Mouse (Mus musculus) erythroblast, embryonic 14.5 days (primary cell): ENCODE data around the gene Myocos. TPM values are rescaled to one million over a fixed set of nuclear protein-coding genes. Genes with fewer than 3 reads are reported as not detected.

ENCODE experiments used
- H3K27me3 ChIP-seq: 2 replicates; pipeline ENCODE4 v1.6.1; 2012; ENCODE audit warnings: inconsistent platforms; ENCODE audit not compliant: control insufficient read depth
- H3K36me3 ChIP-seq: 2 replicates; pipeline ENCODE4 v1.6.1; 2012; ENCODE audit warnings: mild to moderate bottlenecking, inconsistent platforms; ENCODE audit not compliant: control insufficient read depth
- H3K4me1 ChIP-seq: 2 replicates; pipeline ENCODE4 v1.6.1; 2012; ENCODE audit warnings: inconsistent platforms; ENCODE audit not compliant: control insufficient read depth
- H3K4me3 ChIP-seq: replicated peaks from 2 replicates; pipeline ENCODE3; 2012; ENCODE audit warnings: moderate library complexity, mild to moderate bottlenecking, inconsistent platforms
- H3K9me3 ChIP-seq: 2 replicates; pipeline ENCODE4 v1.6.1; 2012; ENCODE audit warnings: low read length, inconsistent platforms, mixed read lengths; ENCODE audit not compliant: control insufficient read depth
- GATA1 ChIP-seq: IDR thresholded peaks from 2 replicates; pipeline ENCODE4 v1.6.1; 2012; ENCODE audit warnings: low read length, inconsistent platforms, mixed read lengths
- TAL1 ChIP-seq: IDR thresholded peaks from 3 replicates; pipeline ENCODE4 v1.6.1; 2012; ENCODE audit warnings: low read length, inconsistent platforms, mixed read lengths
- polyA plus RNA-seq: library from polyadenylated mRNA; stranded (reverse); fragments of >175 nt; gene quantifications from 2 replicates; pipeline ENCODE4 v1.2.3, GENCODE M21; 2012

Gene Myocos
- polyA plus RNA-seq, 1 experiment = not detected

DNA sequence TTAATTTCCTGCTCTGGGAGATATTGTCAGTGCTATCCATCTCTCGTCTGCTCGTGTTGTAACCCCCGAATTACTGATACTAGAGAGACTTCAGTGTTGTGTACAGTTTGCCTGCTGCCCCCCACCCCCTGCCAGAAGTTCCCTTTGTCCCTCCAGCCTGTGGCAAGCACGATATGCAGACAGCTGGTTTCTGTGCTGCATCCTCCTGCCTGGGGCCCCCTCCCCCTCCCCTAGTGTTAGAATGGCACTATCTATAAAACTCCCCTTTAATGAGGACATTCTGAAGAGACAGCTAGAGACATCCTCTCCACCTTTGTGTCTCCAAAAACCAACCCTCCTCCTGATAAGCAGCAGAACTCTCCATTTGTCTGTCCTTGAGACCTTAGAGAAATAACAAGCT is 34.1 kb downstream of the Myocos start:
- Histone ChIP-seq H3K36me3 (no peaks in the 10 kb centered on the region), H3K4me3 (no peak overlapping the region), H3K4me1 (no peaks in the 10 kb centered on the region), H3K9me3 (no peaks in the 10 kb centered on the region), H3K27me3 (no peaks in the 10 kb centered on the region)
- TF ChIP-seq TAL1 (no peak), GATA1 (no peak)

DNA sequence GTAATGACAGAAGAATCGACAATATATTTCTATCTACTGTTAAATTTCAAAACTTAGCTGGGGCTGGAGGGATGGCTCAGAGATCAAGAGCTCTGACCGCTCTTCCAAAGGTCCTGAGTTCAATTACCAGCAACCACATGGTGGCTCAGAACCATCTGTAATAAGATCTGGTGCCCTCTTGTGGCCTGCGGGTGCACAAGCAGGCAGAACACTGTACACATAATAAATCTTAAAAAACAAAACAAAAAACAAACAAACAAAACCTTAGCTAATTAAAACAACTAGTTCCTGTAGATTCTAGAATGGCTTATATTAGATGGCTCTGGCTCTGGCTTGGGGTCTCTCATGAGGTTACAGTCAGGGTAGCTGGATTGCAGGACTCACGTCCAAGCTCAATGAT is 37.5 kb downstream of the Myocos start:
- no peaks in the 10 kb centered on the region for H3K36me3 ChIP-seq
- 0 out of 2 replicates have a peak, but pooled peaks cover 2% of the 10 kb centered on the region for H3K9me3 ChIP-seq
- H3K4me3 ChIP-seq = no peak overlapping the region
- H3K4me1 ChIP-seq = no peaks in the 10 kb centered on the region
- TF ChIP-seq TAL1 (no peak), GATA1 (no peak)
- H3K27me3 ChIP-seq = no peaks in the 10 kb centered on the region

DNA sequence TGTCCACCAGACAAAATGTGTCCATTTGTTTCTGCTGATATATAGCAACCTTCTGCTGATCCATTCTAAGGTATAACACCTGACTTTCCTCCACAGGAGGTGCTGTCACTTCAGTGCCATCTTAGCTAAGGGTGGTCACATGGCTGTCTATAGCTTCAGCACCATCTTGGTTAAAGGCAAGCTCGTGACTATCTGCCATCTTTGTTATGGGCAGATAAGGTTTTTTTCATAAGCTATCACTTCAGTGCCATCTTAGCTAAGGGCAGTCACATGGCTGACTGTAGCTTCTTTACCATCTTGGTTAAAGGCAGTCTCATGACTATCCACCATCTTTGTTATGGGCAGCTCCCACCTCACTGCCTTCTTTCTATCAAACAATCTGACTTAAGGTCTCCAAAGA is 42.5 kb downstream of the Myocos start:
- Histone ChIP-seq H3K9me3 (0 out of 2 replicates have a peak, but pooled peaks cover 2% of the 10 kb centered on the region), H3K4me3 (no peak overlapping the region), H3K4me1 (no peaks in the 10 kb centered on the region), H3K36me3 (no peaks in the 10 kb centered on the region), H3K27me3 (no peaks in the 10 kb centered on the region)
- TF ChIP-seq TAL1 (no peak), GATA1 (no peak)

DNA sequence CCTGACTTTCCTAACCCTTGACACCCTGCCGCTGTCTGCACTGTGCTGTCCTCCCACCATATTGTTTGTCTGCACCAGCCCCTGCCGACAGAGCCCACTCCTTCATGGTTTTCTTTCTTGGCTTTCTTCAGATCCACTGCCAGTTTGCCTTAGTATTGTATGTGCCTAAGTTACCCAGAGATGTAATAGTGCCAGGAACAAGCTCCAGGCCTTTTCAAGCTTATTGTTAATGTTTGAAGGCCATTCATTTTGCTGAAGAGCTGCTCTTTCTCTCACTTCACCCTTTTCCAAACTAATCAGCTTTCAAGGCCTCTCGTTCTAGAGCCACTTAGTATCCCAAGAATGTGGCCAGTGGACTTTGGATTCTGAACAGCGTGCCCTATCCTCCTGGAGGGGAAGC is 46.8 kb downstream of the Myocos start:
- TF ChIP-seq GATA1 (no peak), TAL1 (no peak)

DNA sequence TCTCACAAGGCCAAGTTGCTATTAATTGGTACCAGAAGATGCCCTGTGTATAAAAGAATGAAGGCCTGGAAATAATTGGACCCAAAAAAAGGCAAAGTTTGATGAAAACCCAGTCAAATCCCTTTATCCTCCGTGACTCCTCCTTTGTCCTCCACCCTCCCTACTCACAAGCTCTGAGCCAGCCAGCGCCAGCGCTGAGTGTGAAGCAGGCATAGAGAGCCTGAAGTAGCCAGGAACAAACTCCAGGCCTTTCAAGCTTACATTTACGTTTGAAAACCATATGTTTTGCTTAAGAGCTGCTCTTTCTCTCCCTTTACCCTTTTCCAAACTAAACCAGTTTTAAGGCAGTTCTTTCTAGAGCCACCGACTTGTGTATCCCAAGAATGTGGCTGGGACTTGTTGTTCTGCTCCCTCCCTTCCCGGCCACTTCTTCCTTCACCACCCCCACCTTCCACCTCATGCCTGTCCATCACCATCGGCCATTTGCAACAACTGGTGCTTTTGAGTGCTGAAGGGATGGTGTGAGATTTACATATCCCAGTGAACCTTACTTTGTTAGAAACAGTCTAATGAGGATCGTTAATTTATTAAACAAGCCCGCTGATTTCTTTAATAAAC is 48.3 kb downstream of the Myocos start:
- no peak for TF ChIP-seq GATA1
- TF ChIP-seq TAL1 = no peak

More for the DNA sequence above, 46.8 kb downstream of the Myocos start:
- Histone ChIP-seq H3K4me3 (no peak overlapping the region), H3K4me1 (no peaks in the 10 kb centered on the region), H3K27me3 (no peaks in the 10 kb centered on the region), H3K36me3 (no peaks in the 10 kb centered on the region), H3K9me3 (no peaks in the 10 kb centered on the region)

DNA sequence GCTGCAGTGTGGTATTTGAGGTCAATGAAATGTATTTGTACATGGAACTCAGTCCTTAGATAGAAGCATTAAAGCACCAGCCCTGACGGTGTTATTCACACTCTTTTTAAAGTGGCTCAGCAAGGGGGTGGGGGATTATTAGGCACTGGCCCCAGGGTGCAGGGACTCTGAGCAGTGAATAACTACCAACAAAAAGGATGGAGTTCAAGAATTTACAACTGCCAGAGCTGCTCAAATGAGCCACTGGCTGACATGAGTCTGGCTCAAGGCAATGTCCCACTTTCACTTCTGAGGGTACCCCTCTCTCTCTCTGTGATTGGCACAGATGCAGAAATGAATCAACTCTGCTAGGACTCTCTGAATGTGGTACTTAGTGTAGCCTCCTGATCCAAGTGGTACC is 49.9 kb downstream of the Myocos start:
- TF ChIP-seq GATA1 = no peak
- Histone ChIP-seq H3K36me3 (no peaks in the 10 kb centered on the region), H3K4me3 (no peak overlapping the region), H3K4me1 (no peaks in the 10 kb centered on the region), H3K27me3 (no peaks in the 10 kb centered on the region), H3K9me3 (no peaks in the 10 kb centered on the region)

More for the DNA sequence above, 48.3 kb downstream of the Myocos start:
- Histone ChIP-seq H3K36me3 (no peaks in the 10 kb centered on the region), H3K9me3 (no peaks in the 10 kb centered on the region), H3K27me3 (no peaks in the 10 kb centered on the region), H3K4me3 (no peak overlapping the region), H3K4me1 (no peaks in the 10 kb centered on the region)

DNA sequence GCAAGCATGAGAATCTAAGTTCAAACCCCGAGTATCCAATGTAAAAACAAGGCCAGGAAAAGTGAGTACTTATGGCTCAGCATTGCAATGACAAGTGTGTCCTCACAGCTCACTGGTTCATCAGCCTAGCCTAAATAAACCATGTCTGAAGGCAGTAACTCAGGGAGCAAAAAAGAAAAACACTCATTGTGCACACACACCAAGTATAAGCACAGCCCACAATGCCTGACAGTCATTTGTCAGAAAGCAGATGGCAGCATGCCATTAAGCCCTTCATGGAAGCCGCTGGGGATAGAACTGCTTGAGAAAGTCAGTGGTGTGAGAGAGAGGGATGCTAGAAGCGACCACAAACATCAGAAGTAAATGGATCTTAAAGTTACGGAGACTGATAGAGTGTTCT is 56.7 kb downstream of the Myocos start:
- Histone ChIP-seq H3K27me3 (no peaks in the 10 kb centered on the region), H3K9me3 (no peaks in the 10 kb centered on the region), H3K36me3 (peaks cover 3% of the 10 kb centered on the region; the same call in 1 of the 2 replicates), H3K4me3 (no peak overlapping the region), H3K4me1 (peaks cover 7% of the 10 kb centered on the region)
- no peak for TF ChIP-seq GATA1
- no peak for TF ChIP-seq TAL1

DNA sequence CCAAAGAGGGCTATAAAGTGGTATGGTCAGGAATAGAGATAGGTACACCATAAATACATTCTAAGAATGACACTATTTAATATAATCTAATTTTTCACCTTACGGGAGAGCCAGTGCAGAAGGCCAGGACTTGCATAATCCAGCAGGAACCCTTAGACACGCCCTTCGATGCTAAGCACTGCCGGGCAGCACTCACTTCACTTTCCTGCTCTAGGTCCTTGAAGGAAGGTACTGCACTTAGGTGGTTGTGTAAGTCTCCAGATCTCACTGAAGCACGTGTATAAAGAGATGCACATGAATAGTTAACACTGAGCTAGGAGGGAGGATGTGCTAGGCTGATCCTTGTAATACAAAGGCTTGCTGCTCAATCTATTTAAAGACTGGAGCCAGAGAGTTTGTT is 58.4 kb downstream of the Myocos start:
- Histone ChIP-seq H3K4me3 (no peak overlapping the region), H3K27me3 (no peaks in the 10 kb centered on the region), H3K9me3 (no peaks in the 10 kb centered on the region), H3K36me3 (peaks cover 3% of the 10 kb centered on the region; the same call in 1 of the 2 replicates), H3K4me1 (peaks cover 7% of the 10 kb centered on the region)
- TF ChIP-seq TAL1 = no peak
- TF ChIP-seq GATA1 = no peak

DNA sequence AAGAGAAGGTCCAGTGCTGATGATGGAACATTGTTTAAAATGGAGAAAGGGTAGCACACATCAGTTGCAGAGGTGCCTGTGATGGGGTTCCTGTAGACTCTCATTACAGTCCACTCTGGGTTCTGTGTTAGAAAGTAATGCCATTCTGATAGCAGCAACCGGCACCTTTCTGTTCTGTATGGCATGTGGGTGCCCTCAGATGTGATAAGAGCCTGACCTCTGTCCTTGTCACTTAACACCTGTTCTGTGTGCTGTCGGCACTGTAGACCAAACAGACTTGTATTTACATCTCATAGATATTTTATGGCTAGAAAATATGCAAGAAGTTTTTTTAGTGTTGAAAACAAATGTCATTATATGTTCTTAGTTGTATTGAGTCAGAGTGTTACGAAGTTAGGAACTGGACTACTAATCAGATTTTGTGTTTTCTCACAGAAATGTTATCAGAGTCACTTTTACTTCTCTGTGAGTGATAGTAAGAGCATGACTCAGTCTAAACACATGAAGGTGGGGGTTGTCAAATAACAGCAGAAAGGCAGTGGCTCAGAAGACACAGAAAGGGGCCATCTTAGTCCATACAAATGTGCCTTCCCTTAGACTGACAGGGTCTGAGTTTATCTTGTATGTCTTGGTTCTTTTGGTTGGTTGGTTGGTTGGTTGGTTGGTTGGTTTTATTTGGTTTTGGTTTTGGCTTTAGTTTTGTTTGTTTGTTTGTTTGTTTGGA is 60.5 kb downstream of the Myocos start:
- H3K27me3 ChIP-seq = no peaks in the 10 kb centered on the region
- H3K4me1 ChIP-seq = peaks cover 7% of the 10 kb centered on the region
- TF ChIP-seq GATA1 = no peak
- TF ChIP-seq TAL1 = no peak

More for the DNA sequence above, 60.5 kb downstream of the Myocos start:
- peaks cover 3% of the 10 kb centered on the region; the same call in 1 of the 2 replicates for H3K36me3 ChIP-seq
- H3K4me3 ChIP-seq = no peak overlapping the region
- H3K9me3 ChIP-seq = no peaks in the 10 kb centered on the region

Other genes starting within 250 kb of the Myocos start
- gene Dnm3, start 180.2 kb downstream of the Myocos start, polyA plus RNA-seq = 0.01 TPM in 1 of 2 replicates, not detected in the other
- gene Mettl13, start 109.7 kb downstream of the Myocos start, polyA plus RNA-seq = 0.12 and 0.25 TPM in 2 replicates
- gene Vamp4, start 87.7 kb downstream of the Myocos start, polyA plus RNA-seq = 0.03 and 0.04 TPM in 2 replicates
- not detected in 2 replicates for gene Myoc, start 19.1 kb downstream of the Myocos start, polyA plus RNA-seq
- 0.41 and 0.66 TPM in 2 replicates for gene Prrc2c, start 82.3 kb upstream of the Myocos start, polyA plus RNA-seq
- not detected in 2 replicates for gene Fmo4, start 155.8 kb upstream of the Myocos start, polyA plus RNA-seq
- gene Fmo1, start 208.4 kb upstream of the Myocos start, polyA plus RNA-seq = not detected in 2 replicates
- gene Fmo2, start 240.5 kb upstream of the Myocos start, polyA plus RNA-seq = not detected in 2 replicates